Mouse (Mus musculus) limb, embryonic 11.5 days (tissue): Measurements from ENCODE around the gene Chrdl2. TPM values are rescaled to one million over a fixed set of nuclear protein-coding genes. Genes with fewer than 3 reads are reported as not detected.

Experiments used
- ATAC-seq: fragments of 200-750 bp; cut with Nextera tagmentation; 2 replicates; pipeline ENCODE4 v1.8.0; 2017; ENCODE audit warnings: low read depth; ENCODE audit not compliant: insufficient number of reproducible peaks, low FRiP score, low TSS enrichment
- DNase-seq: peaks from one replicate; pipeline ENCODE4 v3.0.0-alpha.2; 2015; ENCODE audit warnings: low spot score
- H3K27ac ChIP-seq: fragments of 300-500 bp; sonication (generic); replicated peaks from 2 replicates; pipeline ENCODE4 v1.5.1; 2014; ENCODE audit warnings: low read depth, mild to moderate bottlenecking, low read length
- H3K27me3 ChIP-seq: fragments of 300-500 bp; sonication (generic); 2 replicates; pipeline ENCODE4 v1.6.1; 2014; ENCODE audit warnings: mild to moderate bottlenecking, low read length, mixed read lengths; ENCODE audit not compliant: control insufficient read depth, insufficient read depth
- H3K36me3 ChIP-seq: fragments of 300-500 bp; sonication (generic); 2 replicates; pipeline ENCODE4 v1.6.1; 2014; ENCODE audit warnings: mild to moderate bottlenecking, low read length, moderate library complexity, mixed read lengths; ENCODE audit not compliant: control insufficient read depth, insufficient read depth
- H3K4me1 ChIP-seq: fragments of 300-500 bp; sonication (generic); 2 replicates; pipeline ENCODE4 v1.6.1; 2014; ENCODE audit warnings: low read length, mixed read lengths; ENCODE audit not compliant: control insufficient read depth, insufficient read depth
- H3K4me2 ChIP-seq: fragments of 300-500 bp; sonication (generic); 2 replicates; pipeline ENCODE4 v1.6.1; 2014; ENCODE audit warnings: low read depth, mild to moderate bottlenecking, moderate library complexity; ENCODE audit not compliant: severe bottlenecking
- H3K4me3 ChIP-seq: fragments of 300-500 bp; sonication (generic); 2 replicates; pipeline ENCODE4 v1.5.1; 2014; ENCODE audit warnings: low read depth, low read length
- H3K9ac ChIP-seq: fragments of 300-500 bp; sonication (generic); 2 replicates; pipeline ENCODE4 v1.6.1; 2014; ENCODE audit warnings: mild to moderate bottlenecking, low read length
- H3K9me3 ChIP-seq: fragments of 300-500 bp; sonication (generic); 2 replicates; pipeline ENCODE4 v1.6.1; 2016; ENCODE audit warnings: low read length; ENCODE audit not compliant: control insufficient read depth
- WGBS: fragments of 180-500 bp; shearing (Covaris S2); extraction: QIAGEN DNeasy Blood & Tissue Kit; methylation state at CpG from one replicate; pipeline ENCODE4 v1.1.7; 2014; 5-methylcytosine and 5-hydroxymethylcytosine counted together
- polyA plus RNA-seq: library from polyadenylated mRNA; unstranded; fragments of >200 nt; fragmentation: Nextera tagmentation; extraction: Ambion mirVana; gene quantifications from 2 replicates; pipeline ENCODE4 v1.2.1, GENCODE M21; 2014

Chrdl2 gene
- polyA plus RNA-seq, 1 experiment from 2014 or later, result 1.2 TPM

- peaks cover 2% of the 10 kb centered on the region; the same call in 1 of the 2 replicates for H3K36me3 ChIP-seq
- H3K4me2 ChIP-seq, result peak overlapping the region; percentile 43
- peak overlapping the region; percentile 92 for H3K4me3 ChIP-seq
- under 1% methylated on average over 51 of the region's 51 CpGs for WGBS
- H3K4me1 ChIP-seq, result peaks cover 4% of the 10 kb centered on the region; the same call in 1 of the 2 replicates
- ATAC-seq (peak; percentile 72), DNase-seq (peak; percentile 79)
- no peaks in the 10 kb centered on the region for H3K9me3 ChIP-seq
- peak overlapping the region; percentile 94 for H3K27ac ChIP-seq
- no peaks in the 10 kb centered on the region for H3K27me3 ChIP-seq
- peak overlapping the region; percentile 97 for H3K9ac ChIP-seq
These were observed 26.3 kb upstream of the Chrdl2 start for GRCm38 (mm10) chr7:99979546-99980131.

- peak within 1 kb of the TSS; percentile 43 for H3K4me2 ChIP-seq
- DNase-seq (peak; percentile 92), ATAC-seq (peak; percentile 89)
- WGBS, result under 1% methylated on average over 54 of the region's 55 CpGs
- H3K4me1 ChIP-seq, result peaks cover 4% of the 10 kb centered on the region; the same call in 1 of the 2 replicates
- peak within 1 kb of the TSS; percentile 94 for H3K27ac ChIP-seq
- H3K4me3 ChIP-seq, result peak within 1 kb of the TSS; percentile 92
- H3K9ac ChIP-seq, result peak within 1 kb of the TSS; percentile 97
- no peaks in the 10 kb centered on the region for H3K27me3 ChIP-seq
- H3K9me3 ChIP-seq, result no peaks in the 10 kb centered on the region
- peaks cover 2% of the 10 kb centered on the region; the same call in 1 of the 2 replicates for H3K36me3 ChIP-seq
These were observed 25.8 kb upstream of the Chrdl2 start, which contains the start of gene Rnf169 for GRCm38 (mm10) chr7:99980132-99980591. Rnf169 (minus strand) TSS chr7:99980448.

GRCm38 (mm10) chr7:99981311-99981710 is 24.7 kb upstream of the Chrdl2 start:
- H3K9me3 ChIP-seq, result no peaks in the 10 kb centered on the region
- DNase-seq (peak; percentile 47), ATAC-seq (no peak)
- 8% methylated on average over 2 of the region's 2 CpGs for WGBS
- H3K27me3 ChIP-seq, result no peaks in the 10 kb centered on the region
- no peak overlapping the region for H3K9ac ChIP-seq
- H3K27ac ChIP-seq, result no peak overlapping the region
- peaks cover 2% of the 10 kb centered on the region; the same call in 1 of the 2 replicates for H3K36me3 ChIP-seq
- H3K4me1 ChIP-seq, result peaks cover 4% of the 10 kb centered on the region; the same call in 1 of the 2 replicates
- H3K4me3 ChIP-seq, result no peak overlapping the region
- no peak overlapping the region for H3K4me2 ChIP-seq

- Histone ChIP-seq H3K27ac (no peak overlapping the region), H3K9me3 (no peaks in the 10 kb centered on the region), H3K4me3 (no peak overlapping the region), H3K27me3 (no peaks in the 10 kb centered on the region), H3K9ac (no peak overlapping the region), H3K4me1 (peaks cover 4% of the 10 kb centered on the region; the same call in 1 of the 2 replicates), H3K4me2 (no peak overlapping the region), H3K36me3 (peaks cover 2% of the 10 kb centered on the region; the same call in 1 of the 2 replicates)
- no peak for ATAC-seq
- 87% methylated on average over 13 of the region's 13 CpGs for WGBS
- DNase-seq, result no peak
These were observed 23.4 kb upstream of the Chrdl2 start for GRCm38 (mm10) chr7:99982256-99983242.

- peak; percentile 86 for DNase-seq
- ATAC-seq, result 0 out of 2 replicates have a peak, but pooled peaks have one; percentile 62
- Histone ChIP-seq H3K4me3 (no peak overlapping the region), H3K4me2 (no peak overlapping the region), H3K9me3 (no peaks in the 10 kb centered on the region), H3K9ac (no peak overlapping the region), H3K4me1 (no peaks in the 10 kb centered on the region), H3K36me3 (no peaks in the 10 kb centered on the region), H3K27me3 (no peaks in the 10 kb centered on the region), H3K27ac (no peak overlapping the region)
- 10% methylated on average over 4 of the region's 4 CpGs for WGBS
These were observed 17.2 kb upstream of the Chrdl2 start for GRCm38 (mm10) chr7:99988725-99989124.

GRCm38 (mm10) chr7:99989844-99990760 is 15.9 kb upstream of the Chrdl2 start:
- no peak for ATAC-seq
- Histone ChIP-seq H3K27me3 (no peaks in the 10 kb centered on the region), H3K9ac (no peak overlapping the region), H3K27ac (no peak overlapping the region), H3K36me3 (no peaks in the 10 kb centered on the region), H3K4me1 (no peaks in the 10 kb centered on the region), H3K4me3 (no peak overlapping the region), H3K4me2 (no peak overlapping the region), H3K9me3 (no peaks in the 10 kb centered on the region)
- no peak for DNase-seq
- WGBS, result 57% methylated on average over 15 of the region's 15 CpGs

GRCm38 (mm10) chr7:99990990-99991707 is 14.8 kb upstream of the Chrdl2 start:
- H3K4me3 ChIP-seq, result no peak overlapping the region
- no peak overlapping the region for H3K27ac ChIP-seq
- H3K4me2 ChIP-seq, result no peak overlapping the region
- 79% methylated on average over 8 of the region's 8 CpGs for WGBS
- H3K4me1 ChIP-seq, result no peaks in the 10 kb centered on the region
- H3K9me3 ChIP-seq, result no peaks in the 10 kb centered on the region
- DNase-seq (no peak), ATAC-seq (no peak)
- no peaks in the 10 kb centered on the region for H3K36me3 ChIP-seq
- no peaks in the 10 kb centered on the region for H3K27me3 ChIP-seq
- H3K9ac ChIP-seq, result no peak overlapping the region
